Mouse (Mus musculus) lung, adult 2 months (tissue): ENCODE data around the gene Pif1. TPM values are rescaled to one million over a fixed set of nuclear protein-coding genes. Genes with fewer than 3 reads are reported as not detected.

ENCODE experiments used
- DNase-seq: peaks from one replicate; pipeline ENCODE4 v3.0.0; 2022
- H3K4me1 ChIP-seq: fragments of 200-500 bp; 2 replicates; pipeline ENCODE4 v1.6.1; 2011; ENCODE audit warnings: low read length; ENCODE audit not compliant: control insufficient read depth, insufficient read depth
- H3K4me3 ChIP-seq: fragments of 200-500 bp; replicated peaks from 2 replicates; pipeline ENCODE3; 2011; ENCODE audit warnings: low read depth, mild to moderate bottlenecking, control low read depth, low read length; ENCODE audit errors: extremely low read depth
- CTCF ChIP-seq: fragments of 200-500 bp; IDR thresholded peaks from 2 replicates; pipeline ENCODE4 v1.5.1; 2011; ENCODE audit warnings: mild to moderate bottlenecking, low read length, control low read depth; ENCODE audit not compliant: insufficient read depth
- POLR2A ChIP-seq: fragments of 200-500 bp; IDR thresholded peaks from 2 replicates; pipeline ENCODE4 v1.6.1; 2011; ENCODE audit warnings: low read depth, mild to moderate bottlenecking, control low read depth, low read length, borderline replicate concordance; ENCODE audit errors: extremely low read depth
- WGBS: fragments of 180-500 bp; shearing (Covaris S2); methylation state at CpG from one replicate; pipeline ENCODE4 v1.1.7; 2018; 5-methylcytosine and 5-hydroxymethylcytosine counted together
- polyA plus RNA-seq: library from polyadenylated mRNA; depleted of rRNA; stranded (reverse); fragments of >200 nt; gene quantifications from 2 replicates; pipeline ENCODE4 v1.2.3, GENCODE M21; 2012

The Pif1 gene
- polyA plus RNA-seq, 1 experiment = 1.0 TPM

- WGBS = 98% methylated on average over 8 of the region's 8 CpGs
- no peak for TF ChIP-seq CTCF
- no peak for TF ChIP-seq POLR2A
- DNase-seq = no peak
- Histone ChIP-seq H3K4me1 (peaks cover 2% of the 10 kb centered on the region; the same call in 1 of the 2 replicates), H3K4me3 (no peak overlapping the region)
Measured at GRCm38 (mm10) chr9:65556349-65556748, 30.6 kb upstream of the Pif1 start.

GRCm38 (mm10) chr9:65556979-65557378 lies 30.0 kb upstream of the Pif1 start:
- TF ChIP-seq POLR2A (no peak), CTCF (no peak)
- WGBS = 93% methylated on average over 5 of the region's 5 CpGs
- Histone ChIP-seq H3K4me1 (peaks cover 8% of the 10 kb centered on the region), H3K4me3 (no peak overlapping the region)
- no peak for DNase-seq

- DNase-seq = no peak
- peaks cover 14% of the 10 kb centered on the region for H3K4me1 ChIP-seq
- WGBS = 81% methylated on average over 6 of the region's 6 CpGs
- TF ChIP-seq CTCF = no peak
- TF ChIP-seq POLR2A = no peak
- no peak overlapping the region for H3K4me3 ChIP-seq
Measured at GRCm38 (mm10) chr9:65558806-65559205, 28.2 kb upstream of the Pif1 start.

- no peak for TF ChIP-seq POLR2A
- no peak for TF ChIP-seq CTCF
- DNase-seq = no peak
- WGBS = 71% methylated on average over 4 of the region's 4 CpGs
- no peak overlapping the region for H3K4me3 ChIP-seq
- peaks cover 12% of the 10 kb centered on the region for H3K4me1 ChIP-seq
Measured at GRCm38 (mm10) chr9:65561016-65561415, 25.9 kb upstream of the Pif1 start.

DNA sequence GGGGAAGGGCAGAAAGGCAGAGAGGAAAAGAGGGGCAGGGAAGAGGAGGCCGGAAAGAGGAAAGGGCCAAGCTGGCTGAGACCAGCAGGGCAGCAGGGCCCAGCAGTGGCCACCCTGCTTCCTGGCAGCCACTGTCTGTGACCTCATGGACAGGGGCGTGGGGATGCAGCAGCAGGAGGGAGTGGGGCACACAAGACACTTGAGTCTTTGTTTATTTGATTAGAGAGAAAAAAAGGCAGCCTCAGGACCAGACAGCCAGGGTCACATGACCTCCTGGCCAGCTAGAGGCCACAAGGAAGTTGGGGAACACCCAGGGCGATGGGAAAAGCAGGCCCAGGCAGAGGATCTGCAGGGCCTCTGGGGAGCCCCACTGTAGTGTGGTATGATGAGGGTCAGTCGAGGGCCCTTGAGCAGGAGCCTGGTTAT lies 24.9 kb upstream of the Pif1 start:
- peak; percentile 43 for DNase-seq
- WGBS = 23% methylated on average over 4 of the region's 4 CpGs
- Histone ChIP-seq H3K4me3 (no peak overlapping the region), H3K4me1 (peaks cover 12% of the 10 kb centered on the region)
- TF ChIP-seq POLR2A (no peak), CTCF (no peak)

GRCm38 (mm10) chr9:65563073-65563472 lies 23.9 kb upstream of the Pif1 start:
- H3K4me1 ChIP-seq = peaks cover 12% of the 10 kb centered on the region
- DNase-seq = no peak
- TF ChIP-seq POLR2A (no peak), CTCF (no peak)
- 89% methylated on average over 5 of the region's 5 CpGs for WGBS
- no peak overlapping the region for H3K4me3 ChIP-seq

GRCm38 (mm10) chr9:65564698-65565097 lies 22.3 kb upstream of the Pif1 start:
- no peak for TF ChIP-seq POLR2A
- TF ChIP-seq CTCF = no peak
- Histone ChIP-seq H3K4me3 (no peak overlapping the region), H3K4me1 (peaks cover 14% of the 10 kb centered on the region)
- no peak for DNase-seq
- WGBS = 93% methylated on average over 2 of the region's 2 CpGs

- Histone ChIP-seq H3K4me3 (no peak overlapping the region), H3K4me1 (peaks cover 2% of the 10 kb centered on the region; the same call in 1 of the 2 replicates)
- WGBS = 53% methylated on average over 6 of the region's 6 CpGs
- DNase-seq = no peak
- TF ChIP-seq CTCF (no peak), POLR2A (no peak)
Measured at GRCm38 (mm10) chr9:65568787-65569186, 18.2 kb upstream of the Pif1 start.

DNA sequence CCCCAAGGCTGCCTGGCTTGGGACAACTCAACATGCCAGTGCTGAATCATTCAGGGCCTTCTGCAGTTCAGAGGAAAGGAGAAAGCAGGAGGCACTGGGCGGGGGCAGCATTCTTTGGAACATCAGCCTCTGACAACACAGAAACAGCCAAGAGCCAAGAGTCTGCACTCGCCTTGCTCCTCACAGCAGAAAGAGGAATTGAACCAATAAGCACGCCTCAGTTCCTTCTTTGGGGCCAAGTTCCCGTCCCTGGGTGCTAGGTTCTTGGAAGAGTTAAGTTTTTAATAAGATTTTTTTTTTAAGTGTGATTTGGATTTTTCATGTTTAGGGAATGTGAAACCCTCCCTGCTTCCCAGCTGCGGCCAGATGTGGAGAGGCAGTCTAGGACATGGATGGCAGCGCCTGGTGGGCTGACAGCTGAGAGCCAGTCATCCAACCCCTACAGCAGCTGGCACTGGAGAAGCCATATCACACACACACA lies 17.4 kb upstream of the Pif1 start:
- Histone ChIP-seq H3K4me1 (peaks cover 2% of the 10 kb centered on the region; the same call in 1 of the 2 replicates), H3K4me3 (no peak overlapping the region)
- DNase-seq = no peak
- 57% methylated on average over 6 of the region's 6 CpGs for WGBS
- TF ChIP-seq POLR2A = no peak
- no peak for TF ChIP-seq CTCF

- TF ChIP-seq POLR2A = no peak
- DNase-seq = no peak
- WGBS = 78% methylated on average over 6 of the region's 6 CpGs
- Histone ChIP-seq H3K4me1 (peaks cover 9% of the 10 kb centered on the region; the same call in 1 of the 2 replicates), H3K4me3 (no peak overlapping the region)
Measured at GRCm38 (mm10) chr9:65572837-65573236, 14.1 kb upstream of the Pif1 start.

DNA sequence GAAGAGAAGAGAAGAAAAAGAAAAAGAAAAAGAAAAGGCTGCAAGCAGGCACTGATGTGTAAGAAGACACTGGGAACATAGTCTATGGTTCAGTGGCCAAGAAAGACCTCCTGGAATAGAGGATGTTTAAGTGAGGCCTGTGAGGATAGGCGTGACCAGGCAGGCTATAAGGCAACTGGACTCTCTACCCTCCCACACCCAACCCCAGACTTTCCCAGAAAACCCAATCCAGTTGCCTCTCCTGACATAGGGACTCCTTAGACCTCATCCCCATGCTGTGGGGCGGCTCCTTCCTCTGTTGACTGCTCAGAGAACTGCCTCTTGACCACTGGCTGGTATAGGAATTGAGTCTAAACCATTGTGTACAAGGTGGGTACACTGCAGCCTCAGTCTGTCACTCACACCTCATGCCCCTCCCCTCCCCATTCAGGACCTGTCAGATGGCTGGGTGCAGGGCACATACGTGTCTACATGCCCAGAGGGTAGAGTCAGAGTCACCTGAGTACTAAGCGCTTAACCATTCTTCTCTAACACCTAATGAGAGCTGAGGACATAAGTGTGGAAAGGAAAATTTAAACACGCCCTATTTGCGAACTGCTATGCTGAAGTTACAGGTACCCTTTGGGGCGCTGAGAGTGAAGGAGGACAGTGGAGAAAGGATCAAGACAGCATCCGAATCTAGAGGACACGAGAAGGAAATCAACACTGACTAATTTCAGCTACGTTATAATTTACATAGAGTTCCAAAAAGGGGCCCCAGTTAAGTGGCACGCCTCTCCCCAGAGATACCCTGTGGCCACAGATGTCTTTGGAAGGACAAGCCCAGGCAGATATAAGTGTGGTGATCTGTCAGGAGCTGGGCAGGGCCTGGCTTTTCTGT lies 12.2 kb upstream of the Pif1 start:
- DNase-seq = no peak
- peaks cover 7% of the 10 kb centered on the region; the same call in 1 of the 2 replicates for H3K4me1 ChIP-seq
- WGBS = 77% methylated on average over 11 of the region's 11 CpGs
- TF ChIP-seq POLR2A = no peak
- no peak for TF ChIP-seq CTCF
- H3K4me3 ChIP-seq = no peak overlapping the region
